Mouse (Mus musculus) lung, embryonic 15.5 days (tissue): ENCODE measurements around the gene Shroom3. TPM values are rescaled to one million over a fixed set of nuclear protein-coding genes. Genes with fewer than 3 reads are reported as not detected.

Source experiments
- ATAC-seq: fragments of 200-750 bp; cut with Nextera tagmentation; 2 replicates; pipeline ENCODE4 v1.8.0; 2017; ENCODE audit warnings: moderate number of reproducible peaks, borderline replicate concordance; ENCODE audit not compliant: low FRiP score, low TSS enrichment; ENCODE audit errors: extremely low read depth
- H3K27ac ChIP-seq: fragments of 300-500 bp; sonication (generic); 2 replicates; pipeline ENCODE4 v1.5.1; 2015; ENCODE audit warnings: moderate library complexity, mild to moderate bottlenecking, inconsistent platforms
- H3K27me3 ChIP-seq: fragments of 300-500 bp; sonication (generic); 2 replicates; pipeline ENCODE4 v1.6.1; 2015; ENCODE audit warnings: inconsistent platforms
- H3K36me3 ChIP-seq: fragments of 300-500 bp; sonication (generic); 2 replicates; pipeline ENCODE4 v1.6.1; 2015; ENCODE audit warnings: inconsistent platforms
- H3K4me1 ChIP-seq: fragments of 300-500 bp; sonication (generic); 2 replicates; pipeline ENCODE4 v1.6.1; 2015; ENCODE audit warnings: inconsistent platforms
- H3K4me2 ChIP-seq: fragments of 300-500 bp; sonication (generic); 2 replicates; pipeline ENCODE4 v1.6.1; 2015; ENCODE audit warnings: inconsistent platforms, mild to moderate bottlenecking, moderate library complexity
- H3K4me3 ChIP-seq: fragments of 300-500 bp; sonication (generic); 2 replicates; pipeline ENCODE4 v1.5.1; 2015; ENCODE audit warnings: mild to moderate bottlenecking, inconsistent platforms
- H3K9ac ChIP-seq: fragments of 300-500 bp; sonication (generic); 2 replicates; pipeline ENCODE4 v1.6.1; 2015; ENCODE audit warnings: inconsistent platforms
- H3K9me3 ChIP-seq: fragments of 300-500 bp; sonication (generic); 2 replicates; pipeline ENCODE4 v1.6.1; 2016; ENCODE audit warnings: inconsistent platforms
- WGBS: fragments of 180-500 bp; shearing (Covaris S2); methylation state at CpG from one replicate; pipeline ENCODE4 v1.1.7; 2015; 5-methylcytosine and 5-hydroxymethylcytosine counted together
- polyA plus RNA-seq: library from polyadenylated mRNA; unstranded; fragments of >200 nt; fragmentation: Nextera tagmentation; extraction: Ambion mirVana; gene quantifications from 2 replicates; pipeline ENCODE4 v1.2.1, GENCODE M21; 2015

Shroom3 gene
- polyA plus RNA-seq, 1 experiment from 2014 or later: 5.3 TPM

GRCm38 (mm10) chr5:92682621-92683348 lies 450 bp upstream of the Shroom3 start:
- Histone ChIP-seq H3K4me2 (peak overlapping the region; percentile 70), H3K27me3 (no peaks in the 10 kb centered on the region; the same call in 1 of the 2 replicates), H3K36me3 (no peaks in the 10 kb centered on the region), H3K4me3 (peak overlapping the region; percentile 41), H3K9ac (peak overlapping the region; percentile 54), H3K4me1 (peaks cover 11% of the 10 kb centered on the region), H3K9me3 (no peaks in the 10 kb centered on the region), H3K27ac (peak overlapping the region; percentile 67)
- ATAC-seq: peak; percentile 24; the same call in 1 of the 2 replicates
- WGBS: 1% methylated on average over 39 of the region's 39 CpGs

DNA sequence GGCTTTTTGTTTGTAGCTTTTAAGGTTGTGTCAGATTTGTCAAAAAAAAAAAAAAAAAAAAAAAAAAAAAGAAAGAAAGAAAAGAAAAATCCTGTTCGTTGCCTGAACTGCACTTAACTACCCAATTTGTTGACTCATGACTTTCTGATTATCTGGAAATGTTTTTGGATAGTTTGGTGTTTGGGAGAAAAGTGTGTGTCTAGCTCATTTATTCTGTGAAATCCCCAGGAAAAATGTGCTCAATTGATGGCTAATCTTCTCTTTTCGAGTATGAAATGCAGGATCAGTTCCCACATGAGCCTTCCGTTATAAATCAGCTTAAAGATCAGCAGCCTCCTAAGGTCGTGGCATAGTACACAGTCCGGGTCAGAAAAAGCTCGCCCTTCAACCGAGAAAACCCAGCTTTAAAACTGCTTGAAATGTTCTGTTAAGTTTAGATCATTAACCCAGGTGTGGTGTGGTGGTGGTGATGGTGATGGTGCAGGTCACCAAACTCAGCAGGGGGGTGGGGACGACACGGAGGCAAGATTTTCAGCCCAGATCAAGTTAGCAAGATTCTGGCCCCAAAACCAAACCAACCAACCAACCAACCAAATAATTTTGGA lies 738 bp downstream of the Shroom3 start:
- no peaks in the 10 kb centered on the region; the same call in 1 of the 2 replicates for H3K27me3 ChIP-seq
- peak overlapping the region; percentile 41 for H3K4me3 ChIP-seq
- H3K9me3 ChIP-seq: no peaks in the 10 kb centered on the region
- H3K9ac ChIP-seq: peak overlapping the region; percentile 54; the same call in 1 of the 2 replicates
- no peaks in the 10 kb centered on the region for H3K36me3 ChIP-seq
- H3K27ac ChIP-seq: no peak overlapping the region
- WGBS: 32% methylated on average over 9 of the region's 9 CpGs
- no peak for ATAC-seq
- peak overlapping the region; percentile 70 for H3K4me2 ChIP-seq
- H3K4me1 ChIP-seq: peaks cover 11% of the 10 kb centered on the region

- H3K4me2 ChIP-seq: no peak overlapping the region
- no peak overlapping the region for H3K4me3 ChIP-seq
- H3K36me3 ChIP-seq: no peaks in the 10 kb centered on the region
- no peak overlapping the region for H3K9ac ChIP-seq
- no peaks in the 10 kb centered on the region for H3K9me3 ChIP-seq
- ATAC-seq: no peak
- 88% methylated on average over 16 of the region's 16 CpGs for WGBS
- peaks cover 11% of the 10 kb centered on the region for H3K4me1 ChIP-seq
- no peak overlapping the region for H3K27ac ChIP-seq
- no peaks in the 10 kb centered on the region; the same call in 1 of the 2 replicates for H3K27me3 ChIP-seq
These were observed 1.7 kb downstream of the Shroom3 start for GRCm38 (mm10) chr5:92684715-92685460.

GRCm38 (mm10) chr5:92688124-92688523 lies 4.9 kb downstream of the Shroom3 start:
- Histone ChIP-seq H3K4me3 (no peak overlapping the region), H3K9ac (no peak overlapping the region), H3K36me3 (no peaks in the 10 kb centered on the region), H3K27ac (no peak overlapping the region), H3K4me1 (0 out of 2 replicates have a peak, but pooled peaks cover 6% of the 10 kb centered on the region), H3K4me2 (no peak overlapping the region), H3K9me3 (no peaks in the 10 kb centered on the region), H3K27me3 (no peaks in the 10 kb centered on the region)
- 88% methylated on average over 5 of the region's 5 CpGs for WGBS
- ATAC-seq: no peak

DNA sequence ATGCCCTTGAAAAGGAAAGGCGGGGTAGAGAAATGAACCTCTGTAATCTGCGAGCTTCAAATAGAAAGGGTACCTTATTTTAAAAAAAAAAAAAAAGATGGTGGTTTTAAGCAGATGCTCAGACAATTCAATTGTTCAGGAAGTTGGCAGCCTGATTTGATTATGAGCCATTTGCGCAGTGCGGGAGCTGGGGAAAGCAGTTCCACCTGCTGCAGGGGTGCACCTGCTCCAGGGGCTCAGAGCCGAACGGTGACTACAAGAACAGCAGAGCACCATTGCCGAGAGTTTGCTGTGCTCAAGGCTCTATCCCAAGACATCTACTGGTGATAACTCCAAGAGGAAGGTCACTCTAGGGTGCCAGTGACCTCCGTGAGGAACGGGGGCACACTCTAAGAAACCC lies 5.3 kb downstream of the Shroom3 start:
- Histone ChIP-seq H3K9ac (no peak overlapping the region), H3K4me2 (no peak overlapping the region), H3K27ac (no peak overlapping the region), H3K9me3 (no peaks in the 10 kb centered on the region), H3K4me3 (no peak overlapping the region), H3K36me3 (no peaks in the 10 kb centered on the region), H3K27me3 (no peaks in the 10 kb centered on the region), H3K4me1 (0 out of 2 replicates have a peak, but pooled peaks cover 10% of the 10 kb centered on the region)
- WGBS: 93% methylated on average over 9 of the region's 9 CpGs
- no peak for ATAC-seq

GRCm38 (mm10) chr5:92692206-92693007 lies 9.2 kb downstream of the Shroom3 start:
- Histone ChIP-seq H3K4me3 (no peak overlapping the region), H3K4me1 (peaks cover 21% of the 10 kb centered on the region), H3K4me2 (peak overlapping the region; percentile 19; the same call in 1 of the 2 replicates), H3K9me3 (no peaks in the 10 kb centered on the region), H3K36me3 (no peaks in the 10 kb centered on the region), H3K27ac (peak overlapping the region; percentile 76), H3K27me3 (no peaks in the 10 kb centered on the region), H3K9ac (no peak overlapping the region)
- 28% methylated on average over 16 of the region's 16 CpGs for WGBS
- ATAC-seq: peak; percentile 77

DNA sequence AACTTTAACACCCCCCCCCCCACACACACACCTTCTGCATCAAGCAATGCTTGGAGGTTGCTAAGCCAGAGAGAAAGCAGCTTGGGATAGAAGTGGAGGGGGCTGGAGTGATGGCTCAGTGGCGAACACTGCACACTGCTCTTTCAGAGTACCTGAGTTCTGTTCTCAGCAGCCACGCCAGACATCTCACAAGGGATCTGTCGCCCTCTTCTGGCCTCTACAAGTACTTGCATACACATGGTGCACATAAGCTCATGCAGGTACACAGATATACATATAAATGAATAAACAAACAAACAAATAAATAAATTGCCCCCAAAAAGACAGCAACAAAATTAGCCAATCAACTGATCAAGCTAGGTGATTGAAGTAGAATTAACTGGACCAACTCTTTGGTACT lies 10.5 kb downstream of the Shroom3 start:
- H3K4me2 ChIP-seq: no peak overlapping the region
- H3K27me3 ChIP-seq: no peaks in the 10 kb centered on the region
- H3K36me3 ChIP-seq: no peaks in the 10 kb centered on the region
- 82% methylated on average over 3 of the region's 3 CpGs for WGBS
- H3K9me3 ChIP-seq: no peaks in the 10 kb centered on the region
- no peak overlapping the region for H3K4me3 ChIP-seq
- H3K4me1 ChIP-seq: peaks cover 28% of the 10 kb centered on the region
- H3K27ac ChIP-seq: peak overlapping the region; percentile 71
- no peak overlapping the region for H3K9ac ChIP-seq
- no peak for ATAC-seq

DNA sequence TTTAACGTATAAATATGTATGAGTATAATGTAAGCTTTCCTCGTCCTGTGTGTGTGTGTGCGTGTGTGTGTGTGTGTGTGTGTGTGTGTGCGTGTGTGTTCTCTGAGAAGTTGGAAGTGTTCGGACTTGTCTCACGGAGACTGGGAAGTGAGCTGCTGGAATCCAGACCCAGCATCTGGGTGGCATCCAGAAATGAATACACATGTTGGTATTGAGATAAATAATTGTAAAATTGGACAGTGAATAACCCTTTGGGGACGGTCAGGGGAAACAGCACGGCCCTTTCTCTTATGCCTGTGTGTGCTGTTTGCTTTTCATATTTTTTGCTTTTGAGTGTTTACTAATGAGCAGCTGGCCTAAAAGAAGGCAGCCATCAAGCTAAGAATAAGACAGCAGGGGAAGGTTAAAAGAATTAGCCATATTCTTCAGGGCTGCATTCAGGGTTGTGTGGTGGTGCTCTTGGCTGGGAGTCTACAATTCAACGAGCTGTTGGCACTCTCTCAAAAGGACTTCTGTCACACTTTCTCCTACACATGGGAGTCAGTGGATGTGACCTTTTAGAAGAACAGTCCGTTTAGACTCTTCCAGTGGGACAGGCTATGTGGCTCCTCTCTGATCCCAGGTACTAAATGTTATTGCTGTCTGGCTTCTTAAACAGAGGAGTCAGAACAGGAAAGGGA lies 11.2 kb downstream of the Shroom3 start:
- Histone ChIP-seq H3K9ac (no peak overlapping the region), H3K27me3 (no peaks in the 10 kb centered on the region), H3K27ac (peak overlapping the region; percentile 71), H3K4me2 (no peak overlapping the region), H3K36me3 (no peaks in the 10 kb centered on the region), H3K9me3 (no peaks in the 10 kb centered on the region), H3K4me1 (peaks cover 35% of the 10 kb centered on the region), H3K4me3 (no peak overlapping the region)
- ATAC-seq: peak; percentile 50; the same call in 1 of the 2 replicates
- 42% methylated on average over 10 of the region's 10 CpGs for WGBS

- Histone ChIP-seq H3K4me1 (peaks cover 31% of the 10 kb centered on the region), H3K27ac (no peak overlapping the region), H3K27me3 (no peaks in the 10 kb centered on the region), H3K36me3 (no peaks in the 10 kb centered on the region), H3K9ac (no peak overlapping the region), H3K4me3 (peak overlapping the region; percentile 1; the same call in 1 of the 2 replicates), H3K4me2 (peak overlapping the region; percentile 38), H3K9me3 (no peaks in the 10 kb centered on the region)
- ATAC-seq: no peak
- 4% methylated on average over 15 of the region's 15 CpGs for WGBS
These were observed 15.0 kb downstream of the Shroom3 start for GRCm38 (mm10) chr5:92698131-92698836.

DNA sequence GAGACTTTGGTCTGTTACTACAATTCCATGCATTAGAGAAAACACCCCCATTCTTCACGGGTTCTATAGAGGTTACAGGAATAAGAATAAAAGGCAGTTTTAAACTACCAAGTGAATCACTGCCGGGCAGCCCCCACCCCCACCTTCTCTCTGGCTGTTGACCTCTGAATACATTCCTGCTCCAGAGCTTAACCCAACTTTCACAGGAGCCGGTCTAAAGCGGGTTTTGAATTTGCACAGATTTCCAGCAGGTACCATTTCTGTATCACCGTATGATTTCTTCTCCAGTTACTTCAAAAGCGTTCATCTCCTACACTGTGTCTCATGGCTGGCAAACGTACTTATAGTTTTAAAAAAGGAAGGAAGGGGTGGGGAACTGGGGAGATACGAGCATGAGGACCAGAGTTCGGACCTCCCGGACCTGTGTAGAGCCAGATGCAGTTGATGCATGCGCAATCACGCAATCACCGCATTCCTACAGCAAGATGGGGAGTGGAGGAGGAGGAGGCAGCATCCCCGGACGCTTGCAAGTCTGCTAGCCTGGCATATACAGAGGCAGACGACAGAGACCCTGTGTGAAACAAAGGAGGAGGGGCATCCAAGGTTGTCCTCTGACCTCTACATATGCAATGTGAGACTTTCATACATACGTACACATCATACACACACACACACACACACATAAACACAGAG lies 15.7 kb downstream of the Shroom3 start:
- Histone ChIP-seq H3K27me3 (no peaks in the 10 kb centered on the region), H3K4me2 (peak overlapping the region; percentile 38), H3K9ac (no peak overlapping the region), H3K36me3 (no peaks in the 10 kb centered on the region), H3K4me3 (no peak overlapping the region), H3K27ac (no peak overlapping the region), H3K9me3 (no peaks in the 10 kb centered on the region), H3K4me1 (peaks cover 25% of the 10 kb centered on the region)
- 25% methylated on average over 17 of the region's 17 CpGs for WGBS
- no peak for ATAC-seq
